Comparison of ENCODE assay signal across 9 mouse cellular contexts in genomic region chr6:56908397-56908796, GRCm38 (mm10). TPM values are rescaled to one million over a fixed set of nuclear protein-coding genes. Genes with fewer than 3 reads are reported as not detected.
"Had no signal": no experiment of that assay in that cellular context is flagged by ENCODE, and none has a peak within 500 bp of the region (broad histone marks: within the 10 kb centered on the region; RNA-seq: fewer than 3 reads in every experiment).

No protein-coding gene starts in this region.

- H3K27me3 ChIP-seq: midbrain, embryonic 12.5 days; neural tube, embryonic 13.5 days had no signal

- H3K9ac ChIP-seq: midbrain, embryonic 12.5 days; neural tube, embryonic 13.5 days had no signal

- H3K9me3 ChIP-seq: limb, embryonic 10.5 days; midbrain, embryonic 12.5 days; neural tube, embryonic 13.5 days had no signal

- H3K27ac ChIP-seq: layer of hippocampus, adult 2 months; limb, embryonic 10.5 days; midbrain, embryonic 12.5 days; neural tube, embryonic 13.5 days had no signal

- H3K4me2 ChIP-seq: midbrain, embryonic 12.5 days; neural tube, embryonic 13.5 days had no signal

- H3K4me3 ChIP-seq: layer of hippocampus, adult 2 months; limb, embryonic 10.5 days; midbrain, embryonic 12.5 days; neural tube, embryonic 13.5 days had no signal

- H3K36me3 ChIP-seq: limb, embryonic 10.5 days; midbrain, embryonic 12.5 days; neural tube, embryonic 13.5 days had no signal

- ATAC-seq: intestine, postnatal 0 days; midbrain, embryonic 16.5 days had no signal

- H3K4me1 ChIP-seq: limb, embryonic 10.5 days had no signal

RNA-seq across cellular contexts. Expression of gene Vmn1r4, which starts 15.4 kb away (rescaled TPM):
- total RNA-seq: megakaryocyte-erythroid progenitor cell, adult 5-6 weeks had no signal
- polyA plus RNA-seq: inflammation-experienced regulatory T-cells, adult 6 months; small intestine, adult 2 months had no signal
